Mouse (Mus musculus) adrenal gland, adult 8-10 months (tissue): Measurements from ENCODE around the gene Smpd3. TPM values are rescaled to one million over a fixed set of nuclear protein-coding genes. Genes with fewer than 3 reads are reported as not detected.

Experiments used
- DNase-seq: peaks from one replicate; pipeline ENCODE4 v3.0.0; 2022
- total RNA-seq, 4 experiments: library from RNA; stranded (reverse); gene quantifications; 2 replicates each; pipeline ENCODE4 v1.2.4; 2022

The Smpd3 gene
- total RNA-seq = 10 to 100 TPM in 3 of 4 experiments, 1 to 10 TPM in 1; 8.3 to 13.7 (median 11.4) TPM

DNA sequence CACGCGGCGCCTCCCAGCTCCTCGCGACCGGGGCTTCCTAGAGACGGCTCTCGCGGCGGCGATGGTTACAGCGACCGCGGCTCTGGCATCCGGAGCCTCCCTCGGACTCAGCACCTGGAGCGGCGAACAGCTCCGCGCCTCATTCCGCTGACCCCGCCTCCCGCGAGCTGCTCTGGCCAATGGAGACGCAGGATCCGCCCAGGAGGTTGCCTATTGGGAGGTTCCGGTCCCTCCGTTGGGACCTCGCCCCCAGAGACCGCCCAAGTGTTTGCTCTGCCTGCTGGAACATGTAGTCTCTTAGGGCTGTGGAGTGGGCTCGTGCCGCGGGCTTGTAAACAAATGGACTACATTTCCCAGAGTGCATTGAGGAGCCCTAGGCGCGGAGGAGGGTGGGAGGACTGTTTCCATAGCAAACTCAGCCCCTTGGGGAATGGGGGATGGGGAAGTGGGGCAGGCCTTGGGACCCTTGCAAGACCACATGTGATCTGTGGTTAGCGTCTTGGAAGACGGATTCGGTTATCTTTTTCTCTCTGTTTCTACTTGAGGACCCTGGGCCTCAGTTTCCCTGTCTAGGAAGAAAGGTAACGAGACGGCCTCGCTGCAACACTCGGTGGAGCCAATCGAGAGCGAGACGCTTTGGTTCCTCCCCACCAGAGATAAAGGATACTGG, at the start of gene Smpd3:
Smpd3 (minus strand) TSS at position 137 of the 670 bp plus-strand sequence.
- peak; percentile 99 for DNase-seq

DNA sequence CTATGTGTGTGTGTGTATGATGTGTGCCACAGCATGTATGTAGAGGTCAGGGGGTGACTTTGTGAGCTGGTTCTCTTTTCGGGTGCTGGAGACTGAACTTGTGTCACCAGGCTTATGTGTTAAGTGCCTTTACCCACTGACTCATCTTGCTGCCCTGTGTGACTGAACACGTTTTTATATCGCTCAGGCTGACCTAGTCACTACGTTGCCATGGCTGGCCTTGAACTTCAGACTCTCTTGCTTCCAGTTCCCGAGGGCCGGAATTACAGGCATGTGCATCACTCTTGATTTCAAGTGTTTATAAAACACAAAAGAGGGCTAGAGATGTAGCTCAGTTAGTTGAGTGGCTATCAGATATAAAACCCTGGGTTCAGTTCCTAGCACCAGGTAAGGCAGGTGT, 43.2 kb upstream of the Smpd3 start:
- DNase-seq = peak; percentile 30

DNA sequence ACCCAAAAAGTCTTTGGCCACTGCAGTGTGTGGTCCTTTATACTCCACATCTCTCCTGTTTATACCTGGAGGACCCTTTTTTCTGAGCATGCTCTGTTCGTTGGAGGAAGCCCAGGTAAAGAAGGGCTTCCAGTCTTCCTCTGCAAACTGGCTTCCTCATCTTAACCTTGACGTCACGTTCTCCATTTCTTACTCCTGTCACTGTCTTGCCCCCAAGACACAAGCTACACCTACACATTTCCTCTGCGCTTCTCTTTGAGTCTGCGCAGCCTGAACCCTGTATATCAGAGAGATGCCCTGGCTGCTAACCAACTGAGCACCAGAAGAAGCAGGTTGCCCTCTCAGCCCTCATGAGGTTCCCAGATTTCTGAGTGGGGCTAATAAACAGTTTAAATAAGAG, 41.6 kb upstream of the Smpd3 start:
- DNase-seq = no peak

DNA sequence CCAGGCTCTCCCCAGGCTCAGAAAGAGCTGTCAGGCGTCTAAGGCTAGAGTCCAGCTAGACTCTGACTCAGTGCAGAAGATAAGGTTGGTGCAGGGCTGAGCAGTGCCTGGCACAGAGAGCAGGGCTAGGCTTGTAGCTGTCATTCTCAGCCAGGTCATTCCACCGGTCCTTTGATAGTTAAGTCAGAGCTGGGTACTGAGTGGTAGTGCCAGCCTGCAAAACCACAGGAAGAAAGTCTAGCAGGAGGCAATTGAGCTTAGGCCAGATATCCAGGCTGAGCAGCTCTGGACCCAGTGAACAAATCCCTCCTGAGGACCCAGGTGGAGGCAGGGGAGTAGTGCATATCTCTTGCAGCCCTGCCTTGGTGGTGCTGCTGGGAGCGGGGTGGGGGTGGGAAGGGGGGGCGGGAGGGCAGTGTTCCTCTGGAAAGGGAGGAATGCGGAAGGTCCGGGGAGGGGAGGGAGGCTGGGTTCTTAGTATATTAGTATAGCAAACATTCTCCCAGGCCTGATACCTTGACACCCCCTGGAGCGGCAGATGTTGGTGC, 40.8 kb upstream of the Smpd3 start:
- DNase-seq = peak; percentile 46

DNA sequence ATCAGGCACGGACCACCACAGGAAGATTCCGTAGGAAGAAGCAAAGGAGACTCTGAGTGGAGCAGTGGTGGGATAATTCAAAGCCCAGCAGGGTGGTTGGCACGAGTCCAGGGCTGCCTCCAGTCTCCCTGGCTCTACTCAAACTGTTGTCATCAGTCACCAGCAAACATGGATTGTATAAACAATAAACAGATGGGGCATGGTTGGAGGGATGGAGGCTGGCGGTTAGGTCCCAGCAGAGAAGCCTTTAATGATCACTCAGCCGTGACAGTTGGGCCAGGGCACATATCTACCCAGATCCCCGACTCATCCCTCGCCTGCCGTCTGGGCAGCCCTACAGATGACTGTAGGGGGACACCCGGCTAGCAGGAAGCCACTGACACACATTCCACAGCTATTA, 39.1 kb upstream of the Smpd3 start:
- DNase-seq = no peak

DNA sequence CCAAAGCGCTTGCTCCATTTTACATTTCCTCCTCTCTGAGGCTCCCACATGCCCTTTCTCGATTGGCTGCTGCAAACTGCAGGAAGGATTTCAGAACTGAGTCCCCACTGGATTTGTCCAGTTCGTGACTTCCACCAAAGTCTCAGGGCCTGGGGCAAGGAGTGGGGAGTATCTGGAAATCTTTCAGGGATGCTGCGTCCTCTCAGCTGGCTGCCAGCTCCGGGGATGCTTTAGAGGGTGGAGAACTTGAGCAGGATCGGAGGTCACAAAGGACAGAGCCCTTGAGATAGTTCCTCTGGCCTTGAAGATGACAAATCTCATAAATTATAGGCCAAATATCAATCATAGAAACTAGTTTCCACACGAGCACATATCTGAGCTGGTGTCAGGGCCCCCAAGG, 38.2 kb upstream of the Smpd3 start:
- DNase-seq = no peak

DNA sequence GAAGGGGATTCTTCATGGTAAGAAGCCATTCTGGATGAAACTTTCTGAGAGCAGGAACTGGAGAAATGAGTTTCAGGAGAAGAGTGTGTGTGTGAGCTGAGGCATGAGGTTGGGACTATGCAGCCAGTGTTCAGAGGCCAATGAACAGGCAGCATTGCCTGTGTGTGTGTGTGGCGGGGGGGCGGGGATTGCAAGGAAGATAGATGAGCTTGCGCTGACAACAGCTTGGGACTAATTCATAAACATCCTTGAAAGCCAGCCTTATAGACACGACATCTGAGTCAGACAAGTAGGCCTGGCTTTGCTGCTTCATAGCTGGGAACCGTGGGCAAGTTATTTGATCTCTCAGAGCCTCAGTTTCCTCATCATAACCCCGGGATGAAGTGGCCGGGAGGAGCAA, 31.3 kb upstream of the Smpd3 start:
- DNase-seq = no peak

DNA sequence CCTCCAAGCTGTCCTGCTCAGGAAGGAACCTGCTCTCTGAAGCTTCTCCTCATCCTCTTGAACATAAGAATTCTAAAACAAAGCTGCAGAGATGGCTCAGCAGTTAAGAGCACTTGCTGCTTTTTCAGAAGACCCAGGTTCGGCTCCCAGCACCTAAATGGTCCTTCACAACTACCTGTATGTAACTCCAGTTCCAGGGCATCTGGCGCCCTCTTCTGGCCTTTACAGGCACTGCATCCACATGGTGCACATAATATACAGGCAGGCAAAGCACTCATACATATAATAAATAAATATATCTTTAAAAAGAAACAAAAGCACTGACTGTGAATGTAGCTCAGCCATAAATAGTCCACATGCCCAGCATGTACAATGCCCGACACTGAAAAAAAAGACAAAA, 30.7 kb upstream of the Smpd3 start:
- no peak for DNase-seq

DNA sequence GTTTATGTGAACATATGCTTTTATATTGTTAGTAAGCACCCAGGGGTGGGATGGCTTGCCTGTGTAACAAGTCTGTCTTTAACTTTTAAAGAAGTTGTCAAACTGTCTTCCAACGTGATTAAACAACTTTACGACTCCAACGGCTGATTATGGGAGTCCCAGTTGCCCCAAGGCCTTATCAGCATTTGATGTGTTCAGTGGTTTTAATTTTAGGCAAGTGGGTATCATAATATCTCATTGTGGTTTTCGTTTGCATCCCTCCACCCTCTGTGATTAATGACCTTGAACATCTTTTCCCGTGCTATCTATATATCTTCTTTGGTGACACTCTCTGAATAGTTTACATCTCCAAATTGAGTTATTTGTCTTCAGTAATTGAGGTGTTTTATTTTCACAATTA, 27.0 kb upstream of the Smpd3 start:
- DNase-seq = no peak

DNA sequence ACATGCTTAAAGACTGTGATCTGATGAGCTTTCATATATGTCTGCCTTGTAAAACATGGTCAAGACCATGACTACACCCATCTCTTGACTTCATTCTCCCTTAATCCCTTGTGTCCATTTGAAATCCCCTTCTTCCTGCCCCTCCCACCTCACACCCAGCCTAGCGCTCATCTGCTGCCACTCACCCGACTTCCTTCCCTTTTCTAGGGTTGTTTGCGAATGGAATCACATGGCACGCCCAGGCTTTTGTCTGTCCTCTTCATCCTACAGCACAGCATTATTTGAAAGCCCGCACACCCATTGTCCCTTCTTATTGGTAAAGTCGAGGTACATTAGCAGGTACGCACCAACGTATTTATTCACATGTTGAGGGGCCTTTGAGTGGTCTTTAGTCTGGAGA, 26.5 kb upstream of the Smpd3 start:
- DNase-seq = no peak

DNA sequence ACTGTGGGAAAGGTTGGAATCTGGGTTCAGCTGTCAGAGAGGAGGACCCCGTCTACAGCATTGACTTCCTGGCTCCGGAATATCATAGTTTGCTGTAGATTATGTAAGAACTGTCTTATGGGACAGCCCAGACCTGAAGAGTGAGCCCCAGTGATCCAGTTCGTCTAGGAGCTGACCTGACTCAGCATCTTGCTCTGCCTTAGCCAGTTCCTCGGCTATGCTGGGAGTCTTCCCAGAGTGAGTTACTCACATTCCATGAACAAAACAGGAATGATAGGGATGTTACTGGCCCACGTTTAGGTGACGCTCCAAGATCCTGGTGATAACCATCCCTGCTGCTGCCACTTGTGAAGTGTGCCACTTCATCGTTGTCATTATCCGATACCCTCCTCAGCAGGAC, 25.5 kb upstream of the Smpd3 start:
- DNase-seq = no peak

DNA sequence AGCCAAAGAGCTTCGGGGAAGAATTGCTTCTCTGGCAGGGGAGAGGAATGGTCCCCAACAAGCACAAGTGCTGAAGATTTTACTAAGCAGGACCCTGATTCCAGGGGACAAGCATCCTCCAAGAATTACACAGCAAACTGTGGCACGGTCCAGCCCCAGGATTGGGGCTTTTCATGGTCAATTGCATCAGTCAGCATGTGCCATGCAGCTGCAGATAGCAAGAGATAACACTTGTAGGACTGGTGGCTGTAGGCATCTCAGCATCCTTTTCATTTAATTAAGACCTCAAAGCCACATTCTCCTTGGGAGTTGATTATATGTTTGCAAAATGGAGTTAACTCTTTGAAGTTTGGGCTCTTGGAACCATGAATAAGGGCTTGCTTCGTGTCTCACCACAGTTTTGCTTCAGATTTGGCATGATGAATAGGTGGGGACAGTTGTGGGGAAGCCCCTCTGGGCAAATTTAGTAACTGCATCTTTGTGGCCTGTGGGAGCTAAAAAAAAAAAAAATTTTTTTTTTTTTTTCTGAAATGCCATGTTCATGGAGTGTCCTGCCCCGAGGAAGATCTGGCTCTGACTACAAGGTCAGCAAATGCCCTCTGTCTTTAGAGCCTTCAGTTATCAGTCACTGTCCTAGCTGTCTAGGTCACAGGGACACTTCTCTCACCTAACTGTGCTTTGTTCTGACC, 22.0 kb upstream of the Smpd3 start:
- no peak for DNase-seq

DNA sequence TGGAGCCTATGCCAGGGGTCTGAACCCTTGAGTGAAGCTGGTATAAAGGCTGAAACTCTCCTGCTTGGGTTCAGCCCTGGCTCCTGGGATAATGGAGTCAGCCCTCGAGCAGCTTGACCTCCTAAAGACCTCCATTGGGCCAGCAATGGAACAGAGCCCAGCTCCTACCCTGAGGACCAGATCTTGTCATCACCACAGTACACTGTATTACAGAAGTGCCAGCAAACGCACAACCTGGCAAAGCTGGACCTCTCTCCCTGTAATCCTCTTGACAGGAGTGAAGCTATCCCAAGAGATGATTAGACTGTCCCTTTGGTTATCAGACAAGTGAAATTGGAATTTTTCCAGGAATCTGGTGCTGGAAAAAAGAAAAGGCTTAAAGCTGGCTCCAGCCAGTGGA, 13.3 kb upstream of the Smpd3 start:
- no peak for DNase-seq

DNA sequence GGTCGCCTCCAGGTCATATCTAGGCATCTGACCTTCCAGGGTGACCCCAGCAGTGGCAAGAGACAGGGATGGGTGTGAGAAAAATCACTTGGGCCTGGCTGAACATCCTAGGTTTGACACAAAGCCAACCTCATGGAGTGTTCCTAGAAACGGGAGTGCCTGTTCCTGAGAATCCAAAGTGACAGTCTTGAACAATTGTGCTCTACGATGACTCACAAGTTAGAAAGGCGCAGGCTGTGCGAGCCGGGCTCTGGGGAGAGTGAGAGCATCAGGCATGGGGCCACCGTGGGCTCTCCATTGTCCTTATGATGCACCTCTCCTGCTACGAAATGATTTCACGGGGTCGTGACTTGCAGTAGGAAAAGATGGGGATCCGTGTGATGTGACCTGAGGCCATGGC, 11.6 kb upstream of the Smpd3 start:
- DNase-seq = no peak

DNA sequence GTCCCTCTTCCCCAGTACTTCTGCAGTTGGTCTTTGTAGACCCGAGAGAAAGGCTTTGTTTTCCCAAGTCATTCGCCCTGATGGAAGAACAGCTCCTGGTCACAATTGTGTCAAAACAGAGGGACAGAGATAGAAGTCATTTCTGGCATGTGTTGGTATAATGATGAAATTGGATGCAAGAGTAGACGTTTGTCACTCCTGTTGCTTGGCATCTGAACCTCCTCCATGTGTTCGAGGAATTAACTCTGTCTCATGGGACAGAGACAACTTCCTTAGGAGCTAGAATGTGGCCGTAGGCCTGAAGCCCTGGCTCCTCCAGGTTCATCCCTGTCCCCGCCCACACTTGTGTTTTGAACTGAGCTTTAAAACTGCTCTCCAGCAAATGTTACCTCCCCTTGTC, 8.3 kb upstream of the Smpd3 start:
- no peak for DNase-seq

DNA sequence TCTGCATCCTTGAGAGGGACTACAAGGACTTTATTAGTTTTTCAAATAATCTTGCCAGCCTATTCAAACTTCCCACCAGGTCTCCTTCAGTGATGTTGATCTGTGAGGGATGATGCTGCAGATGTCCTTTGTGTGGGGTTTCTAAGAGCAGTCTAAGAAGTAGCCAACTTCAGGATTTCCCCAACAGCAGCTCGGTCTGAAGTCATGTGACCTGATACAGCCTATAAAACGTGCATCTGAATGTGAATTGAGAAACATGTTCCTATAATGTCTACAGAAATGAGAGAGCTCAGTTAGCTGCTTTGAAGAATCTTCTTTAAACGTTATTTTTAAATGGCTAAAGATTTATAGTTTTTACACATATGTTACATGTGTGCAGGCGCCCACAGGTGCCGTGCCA, 5.7 kb upstream of the Smpd3 start:
- no peak for DNase-seq

DNA sequence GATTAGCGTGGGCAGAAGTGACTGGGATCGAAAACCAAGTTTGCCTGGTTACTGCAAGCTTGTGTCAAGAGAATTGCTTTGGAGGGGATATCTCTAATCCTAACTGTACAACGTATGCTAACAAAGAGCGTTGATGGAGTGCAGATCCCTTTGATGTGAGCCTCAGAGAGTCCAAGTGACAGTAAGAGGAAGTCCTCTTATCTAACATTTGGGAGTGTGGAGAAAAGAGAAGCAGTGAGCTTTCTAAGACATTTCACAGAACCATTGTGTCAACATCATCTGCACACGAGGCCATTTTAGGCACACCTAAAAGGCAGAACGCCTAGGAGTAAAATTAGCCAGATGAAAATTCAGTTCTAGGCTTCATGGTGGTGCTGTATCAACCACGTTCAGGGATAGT, 5.0 kb upstream of the Smpd3 start:
- DNase-seq = no peak

DNA sequence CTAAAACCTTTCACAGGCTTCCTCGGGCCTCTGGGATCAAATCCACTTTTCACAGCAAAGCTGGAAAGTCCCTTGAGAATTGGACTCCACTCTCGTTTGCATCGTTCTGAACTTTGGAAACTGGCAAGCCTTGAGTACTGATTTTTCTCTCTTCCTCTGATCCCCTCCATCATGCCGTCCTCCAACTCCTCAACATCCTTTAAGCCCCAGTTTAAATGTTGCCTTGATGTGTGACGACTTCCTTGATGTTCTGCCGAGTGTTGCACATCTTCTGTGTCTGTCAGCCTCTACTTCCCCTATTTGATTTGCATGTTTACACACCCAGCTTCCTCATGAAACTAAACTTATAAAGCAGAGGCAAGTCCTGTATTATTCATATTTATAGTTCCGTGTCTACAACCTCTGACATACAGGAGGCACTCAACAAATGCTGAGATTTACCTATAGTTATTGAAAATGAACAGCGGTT, 987 bp upstream of the Smpd3 start:
- no peak for DNase-seq

DNA sequence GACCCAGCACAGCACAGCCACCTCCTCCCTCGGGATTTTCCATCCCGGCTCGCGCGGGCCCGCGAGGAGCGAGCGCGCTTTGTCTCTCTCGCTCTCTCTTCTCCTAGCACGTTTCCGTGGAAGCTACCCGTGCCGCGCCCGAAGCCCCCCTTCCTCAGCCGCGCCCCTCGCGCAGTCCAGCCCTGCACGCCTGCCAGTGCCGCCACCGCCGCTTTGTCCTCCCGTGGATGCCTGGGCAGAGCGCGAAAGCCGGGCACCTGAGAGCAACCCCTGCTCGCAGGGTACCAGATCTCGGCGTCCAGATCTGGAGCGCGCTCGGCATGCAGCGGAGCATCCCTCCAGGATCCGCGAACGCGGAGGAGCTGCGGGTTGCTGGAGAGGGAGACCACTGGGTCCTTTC, 1.2 kb downstream of the Smpd3 start:
- DNase-seq = no peak

DNA sequence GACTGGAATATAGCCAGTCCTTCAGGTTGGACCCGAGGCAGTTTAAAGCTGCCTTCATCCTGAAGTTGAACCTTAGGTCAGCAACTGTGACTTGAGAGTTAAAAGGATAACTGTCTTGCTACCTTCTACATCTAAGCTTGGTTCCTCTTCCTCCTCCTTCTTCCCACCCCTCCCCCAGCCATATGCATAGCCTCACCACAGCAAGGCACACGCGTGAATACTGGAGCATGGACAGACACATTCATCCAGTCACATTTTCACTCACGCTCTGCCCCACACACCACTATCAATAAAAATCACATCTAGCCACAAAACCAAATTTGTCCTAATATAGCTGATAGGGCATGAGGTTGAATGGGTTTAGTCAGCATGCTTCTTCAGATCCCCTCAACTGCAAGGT, 1.8 kb downstream of the Smpd3 start:
- no peak for DNase-seq

DNA sequence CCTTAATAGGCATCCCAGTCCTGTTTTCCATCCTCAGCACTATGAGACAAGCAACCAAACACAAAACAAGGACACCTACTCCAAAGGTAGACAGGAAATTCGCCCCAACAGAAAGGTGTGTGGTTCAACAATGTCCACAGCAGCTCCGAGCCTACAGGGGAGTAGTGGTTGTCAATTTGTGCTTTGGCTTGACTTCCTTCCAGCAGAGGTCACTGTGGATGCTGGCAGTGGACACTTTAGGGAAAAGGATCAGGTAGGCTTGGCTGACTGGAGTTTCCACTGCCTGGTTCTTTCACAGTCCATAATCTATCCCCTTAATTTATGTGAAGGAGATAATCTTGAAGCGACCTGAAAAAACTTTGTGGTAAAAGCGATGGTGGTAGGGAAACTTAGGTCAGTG, 2.6 kb downstream of the Smpd3 start:
- DNase-seq = no peak

DNA sequence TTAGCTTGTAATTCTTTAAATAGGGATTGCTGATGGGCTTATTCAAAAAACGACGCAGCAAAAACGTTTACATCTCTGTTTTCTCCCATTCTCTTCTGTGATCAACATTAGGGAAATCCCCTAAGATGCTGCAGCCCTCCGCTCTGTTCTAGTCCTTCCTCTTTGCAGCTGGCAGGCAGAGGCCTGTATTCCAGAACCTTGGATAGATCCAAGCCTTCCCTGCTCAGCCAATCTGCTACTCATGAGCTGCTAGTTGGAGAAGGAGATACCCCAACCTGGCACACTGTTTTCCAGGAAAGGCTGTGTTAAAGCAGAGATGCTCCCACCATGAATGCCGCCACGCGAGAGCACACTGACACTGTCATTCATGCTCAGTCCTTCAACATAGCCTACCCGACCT, 4.4 kb downstream of the Smpd3 start:
- DNase-seq = no peak

DNA sequence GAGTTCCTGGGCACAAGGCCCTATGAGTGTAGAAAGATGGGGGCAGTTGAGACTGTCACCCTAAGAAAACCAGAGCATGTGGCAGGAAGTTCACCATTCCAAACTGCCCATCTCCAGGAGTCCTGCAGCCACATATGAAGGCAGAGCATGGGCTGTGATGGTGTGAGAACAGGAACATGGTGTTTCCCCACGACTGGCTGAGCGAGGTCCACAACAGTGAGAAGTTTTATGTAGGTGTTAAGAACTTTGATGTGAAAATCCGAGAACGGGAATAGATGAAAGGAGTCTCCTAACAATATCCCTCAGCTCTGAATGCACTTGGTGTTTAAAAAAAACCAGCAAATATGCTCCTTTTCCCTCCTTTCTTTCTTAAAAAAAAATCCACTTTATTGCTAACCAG, 5.3 kb downstream of the Smpd3 start:
- no peak for DNase-seq

DNA sequence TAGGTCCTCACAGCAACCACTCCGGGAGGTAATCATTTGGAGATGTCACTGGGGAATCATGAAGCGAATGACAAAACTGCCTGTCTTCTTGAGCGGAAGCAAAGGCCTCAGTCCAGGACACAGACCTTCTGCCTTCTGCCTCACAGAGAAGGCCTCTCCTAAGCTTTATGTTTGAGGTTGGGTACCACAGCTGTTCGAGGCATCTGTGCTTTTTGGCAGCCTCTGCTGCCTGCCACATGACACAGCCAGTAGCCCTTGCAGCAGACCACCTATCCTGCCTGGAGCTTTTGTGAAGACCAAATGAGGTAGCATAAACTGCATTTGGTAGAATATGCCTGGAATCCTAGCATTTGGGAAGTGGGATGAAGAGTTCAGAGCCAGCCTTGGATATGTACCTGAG, 11.2 kb downstream of the Smpd3 start:
- DNase-seq = no peak
